Mouse (Mus musculus) stomach, embryonic 15.5 days (tissue): ENCODE measurements around the gene Colgalt2. TPM values are rescaled to one million over a fixed set of nuclear protein-coding genes. Genes with fewer than 3 reads are reported as not detected.
A peak's percentile ranks its signal among the peaks of the same experiment; 100 is the strongest.

ENCODE experiments used
- ATAC-seq: fragments of 200-750 bp; cut with Nextera tagmentation; 2 replicates; pipeline ENCODE4 v1.8.0; 2017; ENCODE audit warnings: low read depth, moderate number of reproducible peaks, moderate TSS enrichment; ENCODE audit not compliant: insufficient read depth, low FRiP score
- H3K27ac ChIP-seq: fragments of 300-500 bp; sonication (generic); 2 replicates; pipeline ENCODE4 v1.5.1; 2015; ENCODE audit warnings: mild to moderate bottlenecking, inconsistent platforms
- H3K27me3 ChIP-seq: fragments of 300-500 bp; sonication (generic); replicated peaks from 2 replicates; pipeline ENCODE4 v1.6.1; 2015; ENCODE audit warnings: inconsistent platforms
- H3K36me3 ChIP-seq: fragments of 300-500 bp; sonication (generic); 2 replicates; pipeline ENCODE4 v1.6.1; 2015; ENCODE audit warnings: inconsistent platforms
- H3K4me1 ChIP-seq: fragments of 300-500 bp; sonication (generic); 2 replicates; pipeline ENCODE4 v1.6.1; 2015; ENCODE audit warnings: inconsistent platforms
- H3K4me2 ChIP-seq: fragments of 300-500 bp; sonication (generic); 2 replicates; pipeline ENCODE4 v1.6.1; 2015; ENCODE audit warnings: mild to moderate bottlenecking, inconsistent platforms
- H3K4me3 ChIP-seq: fragments of 300-500 bp; sonication (generic); replicated peaks from 2 replicates; pipeline ENCODE4 v1.5.1; 2015; ENCODE audit warnings: inconsistent platforms
- H3K9ac ChIP-seq: fragments of 300-500 bp; sonication (generic); 2 replicates; pipeline ENCODE4 v1.6.1; 2015; ENCODE audit warnings: inconsistent platforms
- H3K9me3 ChIP-seq: fragments of 300-500 bp; sonication (generic); 2 replicates; pipeline ENCODE4 v1.6.1; 2016; ENCODE audit warnings: inconsistent platforms
- WGBS: fragments of 180-500 bp; shearing (Covaris S2); methylation state at CpG from one replicate; pipeline ENCODE4 v1.1.7; 2015; 5-methylcytosine and 5-hydroxymethylcytosine counted together
- polyA plus RNA-seq: library from polyadenylated mRNA; unstranded; fragments of >200 nt; fragmentation: Nextera tagmentation; extraction: Ambion mirVana; gene quantifications from 2 replicates; pipeline ENCODE4 v1.2.1, GENCODE M21; 2015

Gene Colgalt2
- polyA plus RNA-seq, 1 experiment from 2014 or later: 1.5 TPM

DNA sequence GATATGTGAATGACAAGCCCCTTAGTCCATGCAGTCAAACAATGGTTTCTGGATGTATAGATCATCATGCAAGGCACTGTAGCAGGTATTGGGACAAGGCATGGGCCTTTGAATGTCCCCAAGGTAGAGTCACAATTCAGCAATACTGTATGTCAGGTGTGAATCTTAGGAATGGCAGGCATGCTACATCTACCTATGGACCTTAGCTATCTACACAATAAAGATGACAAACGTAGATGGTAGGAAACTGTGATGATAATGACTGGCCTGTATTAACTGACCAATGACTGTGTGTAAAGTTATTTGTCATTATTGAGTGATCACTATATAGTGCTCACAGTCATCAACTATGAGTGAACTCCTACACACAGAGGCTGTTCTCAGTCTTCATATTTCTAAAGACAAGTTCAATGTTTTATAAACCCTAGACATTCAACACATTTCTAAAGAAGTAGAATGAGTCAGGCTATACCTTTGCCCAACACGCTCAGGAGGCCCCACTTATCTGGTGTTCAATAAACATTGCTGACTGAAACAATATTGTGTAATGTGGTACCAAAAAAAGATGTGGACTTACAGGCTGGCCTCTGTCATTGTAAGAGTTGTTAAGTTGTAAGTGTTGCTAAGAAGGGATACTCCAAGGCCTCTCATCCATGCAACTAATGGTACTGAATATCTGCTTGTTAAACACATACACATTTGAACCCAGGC is 144.0 kb downstream of the Colgalt2 start:
- Histone ChIP-seq H3K4me1 (0 out of 2 replicates have a peak, but pooled peaks cover 4% of the 10 kb centered on the region), H3K9me3 (no peaks in the 10 kb centered on the region), H3K27me3 (no peaks in the 10 kb centered on the region), H3K4me2 (no peak overlapping the region), H3K36me3 (peaks cover 15% of the 10 kb centered on the region; the same call in 1 of the 2 replicates), H3K27ac (peak overlapping the region; percentile 46; the same call in 1 of the 2 replicates), H3K9ac (no peak overlapping the region), H3K4me3 (no peak overlapping the region)
- WGBS: 72% methylated on average over 2 of the region's 2 CpGs
- ATAC-seq: no peak

DNA sequence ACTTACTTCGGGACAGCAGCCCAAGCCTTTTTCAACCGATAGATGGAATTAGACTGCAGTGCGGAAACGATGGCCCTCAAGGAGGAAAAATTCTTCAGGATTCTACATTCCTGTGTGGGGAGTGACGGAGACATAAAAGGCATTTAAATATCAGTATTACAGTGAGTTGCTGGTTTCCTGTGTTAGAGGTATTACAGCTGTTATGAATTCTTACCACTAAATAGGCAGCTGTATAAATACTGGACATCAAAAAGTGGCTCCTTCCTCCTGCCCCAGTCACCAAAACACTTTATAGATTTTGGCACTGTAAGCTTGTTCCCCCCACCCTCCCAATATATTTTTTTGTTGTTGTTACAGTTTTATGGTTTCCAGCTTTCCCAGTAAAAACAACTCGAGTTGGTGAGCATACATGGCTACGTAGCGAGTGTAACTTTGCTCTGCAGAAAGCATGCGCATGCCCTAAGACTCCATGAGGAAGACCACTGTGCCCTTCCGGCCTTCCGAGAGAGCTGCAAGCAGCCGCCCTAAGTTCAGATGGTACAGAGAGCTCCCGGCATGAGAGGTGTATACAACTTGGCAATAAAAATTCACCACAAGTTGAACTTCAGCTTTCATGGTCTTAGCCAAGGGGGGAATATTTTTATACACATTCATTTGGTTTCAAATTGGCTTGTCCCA is 149.6 kb downstream of the Colgalt2 start:
- Histone ChIP-seq H3K9ac (no peak overlapping the region), H3K4me1 (0 out of 2 replicates have a peak, but pooled peaks cover 4% of the 10 kb centered on the region), H3K4me3 (no peak overlapping the region), H3K4me2 (no peak overlapping the region), H3K27ac (peak overlapping the region; percentile 60; the same call in 1 of the 2 replicates), H3K9me3 (no peaks in the 10 kb centered on the region), H3K27me3 (no peaks in the 10 kb centered on the region), H3K36me3 (peaks cover 5% of the 10 kb centered on the region; the same call in 1 of the 2 replicates)
- WGBS: 52% methylated on average over 13 of the region's 13 CpGs
- no peak for ATAC-seq

DNA sequence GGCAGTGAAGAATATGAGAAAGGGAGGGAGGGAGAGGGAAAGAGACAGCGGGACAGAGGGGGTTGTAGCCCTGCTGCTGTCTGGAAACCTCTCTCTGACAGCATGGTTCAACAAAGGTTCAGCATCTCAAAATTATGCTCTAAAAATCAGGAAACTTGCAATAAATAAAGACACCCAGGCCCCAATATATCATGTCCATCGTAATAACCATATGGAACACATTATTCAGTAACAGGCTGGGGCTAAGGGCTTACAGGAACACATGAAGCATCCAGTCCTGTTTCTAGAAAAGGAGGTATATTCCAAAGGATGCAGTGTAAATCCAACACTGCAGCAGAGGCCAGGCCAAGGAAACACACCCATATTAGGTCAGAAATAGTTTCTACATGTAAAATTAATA is 150.9 kb downstream of the Colgalt2 start:
- no peaks in the 10 kb centered on the region for H3K9me3 ChIP-seq
- peak; percentile 77 for ATAC-seq
- H3K27me3 ChIP-seq: no peaks in the 10 kb centered on the region
- no peak overlapping the region for H3K4me2 ChIP-seq
- H3K27ac ChIP-seq: peak overlapping the region; percentile 78
- no peak overlapping the region for H3K9ac ChIP-seq
- 44% methylated on average over 2 of the region's 2 CpGs for WGBS
- H3K4me3 ChIP-seq: no peak overlapping the region
- peaks cover 4% of the 10 kb centered on the region; the same call in 1 of the 2 replicates for H3K36me3 ChIP-seq
- H3K4me1 ChIP-seq: peaks cover 6% of the 10 kb centered on the region

DNA sequence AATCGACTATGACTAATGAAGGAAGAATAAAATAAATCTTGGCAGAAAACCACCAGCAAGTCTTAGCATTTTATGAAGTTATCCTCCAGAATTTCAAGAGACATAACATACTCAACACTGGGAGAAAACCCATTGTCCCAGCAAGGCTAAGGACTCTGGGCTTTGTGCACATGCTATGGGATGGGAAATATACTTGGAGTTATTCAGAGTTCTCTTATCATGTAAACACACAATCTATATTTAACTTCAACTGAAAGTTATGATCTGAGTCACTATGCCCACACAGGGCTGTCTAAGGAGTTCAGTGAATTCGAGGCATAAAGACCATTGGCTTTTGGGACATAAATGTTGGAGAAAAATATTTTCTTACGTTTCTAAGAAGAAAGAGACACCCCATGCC is 151.3 kb downstream of the Colgalt2 start:
- Histone ChIP-seq H3K4me1 (peaks cover 10% of the 10 kb centered on the region), H3K4me2 (no peak overlapping the region), H3K9me3 (no peaks in the 10 kb centered on the region), H3K27me3 (no peaks in the 10 kb centered on the region), H3K4me3 (no peak overlapping the region), H3K9ac (no peak overlapping the region), H3K36me3 (peaks cover 4% of the 10 kb centered on the region; the same call in 1 of the 2 replicates), H3K27ac (peak overlapping the region; percentile 78)
- ATAC-seq: peak; percentile 54; the same call in 1 of the 2 replicates
- WGBS: 52% methylated on average over 3 of the region's 3 CpGs

DNA sequence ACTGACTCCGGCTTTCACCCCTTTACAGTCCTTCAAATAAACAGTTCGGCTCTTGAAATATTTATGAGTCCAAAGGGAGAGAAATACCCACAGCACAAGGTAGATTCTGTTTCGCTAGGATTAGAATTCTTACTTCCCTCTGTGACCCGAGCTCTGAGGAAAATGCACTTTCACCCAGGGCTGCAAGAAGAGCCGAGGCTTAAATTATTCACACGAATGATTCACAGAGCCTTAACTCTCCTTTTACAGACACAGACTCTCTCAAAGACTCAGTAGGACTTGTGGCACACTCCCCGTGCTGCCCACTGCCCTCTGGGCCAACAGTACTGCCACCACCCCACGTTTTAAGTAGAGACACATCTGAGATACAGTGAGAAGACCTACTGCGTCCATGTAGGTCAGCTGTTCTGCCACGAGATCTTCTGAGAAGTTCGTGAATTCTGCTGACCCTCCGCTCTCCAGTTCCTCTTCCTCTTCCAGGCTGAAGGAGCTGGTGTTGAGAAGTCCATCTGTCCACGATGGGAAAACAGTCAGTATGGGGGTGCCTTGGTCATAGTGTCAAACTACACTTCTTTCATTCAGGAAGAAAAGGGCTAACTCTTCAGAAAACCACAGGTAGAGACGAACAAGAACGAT is 154.4 kb downstream of the Colgalt2 start:
- H3K36me3 ChIP-seq: no peaks in the 10 kb centered on the region
- H3K27ac ChIP-seq: 0 out of 2 replicates have a peak overlapping the region, but pooled peaks have one; percentile 8
- peaks cover 20% of the 10 kb centered on the region for H3K4me1 ChIP-seq
- WGBS: 70% methylated on average over 15 of the region's 15 CpGs
- no peak overlapping the region for H3K4me2 ChIP-seq
- no peaks in the 10 kb centered on the region for H3K9me3 ChIP-seq
- no peak for ATAC-seq
- no peaks in the 10 kb centered on the region for H3K27me3 ChIP-seq
- no peak overlapping the region for H3K4me3 ChIP-seq
- H3K9ac ChIP-seq: no peak overlapping the region

DNA sequence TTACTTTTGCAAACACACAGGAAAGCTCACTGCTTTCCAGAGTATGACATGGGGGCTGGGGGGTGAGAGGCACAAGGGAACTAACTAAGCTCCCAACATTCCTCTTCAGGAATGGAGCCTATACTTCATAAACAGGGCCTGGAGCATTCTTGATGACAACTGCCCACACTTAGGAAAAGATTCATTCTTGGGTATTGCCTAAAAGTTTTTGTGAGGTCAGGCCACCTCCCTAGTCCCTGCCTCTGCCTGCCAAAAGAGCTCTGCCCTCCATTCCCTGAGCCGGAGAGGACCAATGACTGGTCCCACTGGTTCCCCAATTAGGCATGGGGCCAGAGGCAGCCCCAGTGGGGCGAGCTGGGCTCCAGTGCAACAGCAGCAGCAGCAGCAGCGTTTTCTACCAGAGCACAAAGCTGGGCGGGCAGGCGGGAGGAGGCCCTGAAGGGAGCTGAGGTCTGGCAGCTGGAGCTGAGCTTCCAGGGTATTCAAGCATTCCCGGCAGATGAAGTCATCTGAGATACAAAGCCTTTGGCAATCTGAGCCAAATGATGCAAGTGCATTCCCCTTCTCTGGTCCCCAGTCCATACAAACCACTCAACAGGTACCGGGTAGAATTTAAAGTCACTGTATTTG is 156.4 kb downstream of the Colgalt2 start:
- peak overlapping the region; percentile 23; the same call in 1 of the 2 replicates for H3K4me2 ChIP-seq
- peak overlapping the region; percentile 92 for H3K27ac ChIP-seq
- peak; percentile 86 for ATAC-seq
- H3K36me3 ChIP-seq: no peaks in the 10 kb centered on the region
- no peaks in the 10 kb centered on the region for H3K9me3 ChIP-seq
- no peak overlapping the region for H3K9ac ChIP-seq
- no peaks in the 10 kb centered on the region for H3K27me3 ChIP-seq
- WGBS: 13% methylated on average over 7 of the region's 7 CpGs
- H3K4me1 ChIP-seq: peaks cover 20% of the 10 kb centered on the region
- H3K4me3 ChIP-seq: no peak overlapping the region

DNA sequence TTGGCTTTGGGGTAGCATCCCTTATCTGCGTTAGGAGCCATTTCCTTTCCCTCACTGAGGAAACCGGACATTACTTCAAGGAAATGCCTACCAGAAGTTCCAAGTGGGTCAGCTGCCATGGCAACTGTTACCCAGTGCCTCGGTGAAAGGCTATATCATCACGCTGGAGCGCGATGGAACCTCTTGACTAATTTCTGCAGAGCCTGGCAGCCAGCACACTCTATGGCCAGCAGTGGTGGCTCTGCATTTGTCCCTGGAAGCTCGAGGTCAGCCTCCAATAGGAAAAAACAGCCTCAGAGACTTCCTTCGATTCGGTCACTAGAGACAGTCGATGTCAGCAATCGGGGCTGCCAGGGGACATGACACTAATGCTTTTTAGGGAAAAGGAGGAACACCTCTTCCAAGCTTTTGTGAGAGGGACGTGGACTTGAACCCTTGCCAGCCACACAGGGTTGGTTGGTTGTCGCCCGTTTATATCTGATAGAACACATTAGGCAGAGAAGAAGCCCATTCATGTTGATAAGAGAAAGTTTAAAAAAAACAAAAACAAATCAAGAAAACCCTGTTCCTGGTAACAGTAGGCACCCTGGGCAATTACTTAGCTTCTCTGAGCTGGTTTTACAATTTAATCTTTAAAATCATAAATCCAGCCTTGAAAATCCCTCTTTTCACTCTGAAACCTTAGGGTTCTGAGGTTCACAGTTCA is 157.1 kb downstream of the Colgalt2 start:
- peak overlapping the region; percentile 92 for H3K27ac ChIP-seq

More for the DNA sequence above, 157.1 kb downstream of the Colgalt2 start:
- no peaks in the 10 kb centered on the region for H3K36me3 ChIP-seq
- 47% methylated on average over 14 of the region's 14 CpGs for WGBS
- no peaks in the 10 kb centered on the region for H3K27me3 ChIP-seq
- peaks cover 20% of the 10 kb centered on the region for H3K4me1 ChIP-seq
- H3K9ac ChIP-seq: no peak overlapping the region
- H3K9me3 ChIP-seq: no peaks in the 10 kb centered on the region
- no peak for ATAC-seq
- H3K4me2 ChIP-seq: no peak overlapping the region
- no peak overlapping the region for H3K4me3 ChIP-seq

Other genes starting within 250 kb of the Colgalt2 start
- 67.6 and 76.5 TPM in 2 replicates for gene Tsen15, start 13.1 kb upstream of the Colgalt2 start, polyA plus RNA-seq